Mouse (Mus musculus) hindbrain, embryonic 11.5 days (tissue): ENCODE measurements around the gene Sfxn5. TPM values are rescaled to one million over a fixed set of nuclear protein-coding genes. Genes with fewer than 3 reads are reported as not detected.

Source experiments
- ATAC-seq: fragments of 200-750 bp; cut with Nextera tagmentation; 2 replicates; pipeline ENCODE4 v1.8.0; 2017; ENCODE audit warnings: mild to moderate bottlenecking, moderate TSS enrichment, moderate library complexity; ENCODE audit not compliant: low FRiP score
- DNase-seq: peaks from one replicate; pipeline ENCODE4 v3.0.0-alpha.2; 2015; ENCODE audit warnings: low spot score
- H3K27ac ChIP-seq: fragments of 300-500 bp; sonication (generic); 2 replicates; pipeline ENCODE4 v1.5.1; 2014; ENCODE audit warnings: mild to moderate bottlenecking, low read depth, low read length
- H3K27me3 ChIP-seq: fragments of 300-500 bp; sonication (generic); 2 replicates; pipeline ENCODE4 v1.6.1; 2014; ENCODE audit warnings: mild to moderate bottlenecking, low read length, moderate library complexity, mixed read lengths; ENCODE audit not compliant: control insufficient read depth, insufficient read depth
- H3K36me3 ChIP-seq: fragments of 300-500 bp; sonication (generic); 2 replicates; pipeline ENCODE4 v1.6.1; 2014; ENCODE audit warnings: mild to moderate bottlenecking, low read length, moderate library complexity, mixed read lengths; ENCODE audit not compliant: control insufficient read depth, insufficient read depth
- H3K4me1 ChIP-seq: fragments of 300-500 bp; sonication (generic); replicated peaks from 2 replicates; pipeline ENCODE4 v1.6.1; 2014; ENCODE audit warnings: low read length, mixed read lengths; ENCODE audit not compliant: control insufficient read depth, insufficient read depth
- H3K4me2 ChIP-seq: fragments of 300-500 bp; sonication (generic); replicated peaks from 2 replicates; pipeline ENCODE4 v1.6.1; 2014; ENCODE audit warnings: mild to moderate bottlenecking, low read depth, low read length
- H3K4me3 ChIP-seq: fragments of 300-500 bp; sonication (generic); 2 replicates; pipeline ENCODE4 v1.5.1; 2014; ENCODE audit warnings: low read depth, low read length
- H3K9ac ChIP-seq: fragments of 300-500 bp; sonication (generic); 2 replicates; pipeline ENCODE4 v1.6.1; 2014; ENCODE audit warnings: low read depth, low read length
- H3K9me3 ChIP-seq: fragments of 300-500 bp; sonication (generic); 2 replicates; pipeline ENCODE4 v1.6.1; 2016; ENCODE audit warnings: low read length; ENCODE audit not compliant: control insufficient read depth
- WGBS: fragments of 180-500 bp; shearing (Covaris S2); extraction: QIAGEN DNeasy Blood & Tissue Kit; methylation state at CpG from one replicate; pipeline ENCODE4 v1.1.7; 2014; 5-methylcytosine and 5-hydroxymethylcytosine counted together
- polyA plus RNA-seq: library from polyadenylated mRNA; unstranded; fragments of >200 nt; fragmentation: Nextera tagmentation; extraction: Ambion mirVana; gene quantifications from 2 replicates; pipeline ENCODE4 v1.2.1, GENCODE M21; 2014

The Sfxn5 gene
- 5.1 and 6.2 TPM in 2 replicates for polyA plus RNA-seq

GRCm38 (mm10) chr6:85333000-85333669 lies at the start of gene Sfxn5:
TSS of gene Sfxn5 (minus strand) at chr6:85333422.
- under 1% methylated on average over 49 of the region's 49 CpGs for WGBS
- Histone ChIP-seq H3K36me3 (no peaks in the 10 kb centered on the region), H3K27me3 (0 out of 2 replicates have a peak, but pooled peaks cover 5% of the 10 kb centered on the region)

DNA sequence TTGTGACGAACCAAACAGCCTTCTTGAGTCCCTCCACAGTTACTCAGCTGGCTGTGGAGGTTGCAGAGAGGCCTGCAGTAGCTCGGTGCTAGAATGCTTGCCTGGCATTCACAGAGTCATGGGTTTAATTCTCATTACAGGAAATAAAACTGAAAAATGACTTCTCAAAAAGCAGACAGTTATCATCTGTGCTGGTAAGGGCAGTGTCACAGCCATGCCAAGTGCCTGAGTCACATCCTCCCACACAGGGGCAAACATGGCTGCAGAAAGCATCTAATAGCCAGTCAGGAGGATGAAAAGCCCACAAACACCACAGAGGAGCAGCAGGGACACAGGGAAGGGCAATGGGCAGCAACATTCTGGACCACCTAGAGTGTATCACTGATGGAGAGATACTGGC lies 49.6 kb upstream of the Sfxn5 start:
- no peaks in the 10 kb centered on the region for H3K9me3 ChIP-seq
- WGBS, result 85% methylated on average over 2 of the region's 2 CpGs
- DNase-seq (no peak), ATAC-seq (no peak)
- H3K27ac ChIP-seq, result no peak overlapping the region
- no peak overlapping the region for H3K9ac ChIP-seq
- H3K4me1 ChIP-seq, result no peaks in the 10 kb centered on the region
- H3K27me3 ChIP-seq, result no peaks in the 10 kb centered on the region
- no peaks in the 10 kb centered on the region for H3K36me3 ChIP-seq
- no peak overlapping the region for H3K4me3 ChIP-seq
- no peak overlapping the region for H3K4me2 ChIP-seq

More at GRCm38 (mm10) chr6:85333000-85333669, at the start of gene Sfxn5:
- Histone ChIP-seq H3K9ac (peak within 1 kb of the TSS; percentile 76), H3K4me3 (peak within 1 kb of the TSS; percentile 59), H3K4me2 (peak within 1 kb of the TSS; percentile 94), H3K27ac (peak within 1 kb of the TSS; percentile 87), H3K4me1 (no peaks in the 10 kb centered on the region), H3K9me3 (no peaks in the 10 kb centered on the region)
- peak; percentile 98 for ATAC-seq
- peak; percentile 95 for DNase-seq

DNA sequence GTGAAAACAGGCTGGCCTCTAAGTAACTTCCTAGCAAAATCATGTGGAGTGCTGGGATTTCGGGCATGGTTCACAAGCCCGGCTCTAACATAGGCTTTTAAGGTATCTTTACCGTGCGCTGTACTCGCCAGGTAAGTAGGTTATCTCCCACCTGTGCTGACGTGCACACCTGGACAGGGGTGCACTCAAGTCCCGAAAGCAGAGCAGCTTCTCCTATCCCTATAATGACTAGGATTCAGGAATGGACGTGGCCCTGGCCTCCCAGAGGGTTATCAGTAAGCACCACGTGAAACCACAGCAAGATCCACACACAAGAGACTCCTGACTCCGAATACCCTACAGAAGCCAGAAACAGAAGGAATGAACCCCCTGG lies 48.4 kb upstream of the Sfxn5 start:
- no peak for DNase-seq
- no peaks in the 10 kb centered on the region for H3K36me3 ChIP-seq
- H3K9ac ChIP-seq, result no peak overlapping the region
- H3K9me3 ChIP-seq, result no peaks in the 10 kb centered on the region
- no peak overlapping the region for H3K4me2 ChIP-seq
- H3K4me3 ChIP-seq, result no peak overlapping the region
- H3K4me1 ChIP-seq, result no peaks in the 10 kb centered on the region
- H3K27me3 ChIP-seq, result no peaks in the 10 kb centered on the region
- WGBS, result 82% methylated on average over 10 of the region's 10 CpGs
- ATAC-seq, result no peak
- no peak overlapping the region for H3K27ac ChIP-seq

GRCm38 (mm10) chr6:85380901-85381647 lies 47.9 kb upstream of the Sfxn5 start:
- ATAC-seq, result peak; percentile 65
- Histone ChIP-seq H3K36me3 (no peaks in the 10 kb centered on the region), H3K9me3 (no peaks in the 10 kb centered on the region), H3K9ac (0 out of 2 replicates have a peak overlapping the region, but pooled peaks have one; percentile 11), H3K4me3 (no peak overlapping the region), H3K27ac (no peak overlapping the region), H3K4me1 (no peaks in the 10 kb centered on the region), H3K27me3 (no peaks in the 10 kb centered on the region), H3K4me2 (peak overlapping the region; percentile 11; the same call in 1 of the 2 replicates)
- DNase-seq, result no peak
- 27% methylated on average over 17 of the region's 17 CpGs for WGBS

DNA sequence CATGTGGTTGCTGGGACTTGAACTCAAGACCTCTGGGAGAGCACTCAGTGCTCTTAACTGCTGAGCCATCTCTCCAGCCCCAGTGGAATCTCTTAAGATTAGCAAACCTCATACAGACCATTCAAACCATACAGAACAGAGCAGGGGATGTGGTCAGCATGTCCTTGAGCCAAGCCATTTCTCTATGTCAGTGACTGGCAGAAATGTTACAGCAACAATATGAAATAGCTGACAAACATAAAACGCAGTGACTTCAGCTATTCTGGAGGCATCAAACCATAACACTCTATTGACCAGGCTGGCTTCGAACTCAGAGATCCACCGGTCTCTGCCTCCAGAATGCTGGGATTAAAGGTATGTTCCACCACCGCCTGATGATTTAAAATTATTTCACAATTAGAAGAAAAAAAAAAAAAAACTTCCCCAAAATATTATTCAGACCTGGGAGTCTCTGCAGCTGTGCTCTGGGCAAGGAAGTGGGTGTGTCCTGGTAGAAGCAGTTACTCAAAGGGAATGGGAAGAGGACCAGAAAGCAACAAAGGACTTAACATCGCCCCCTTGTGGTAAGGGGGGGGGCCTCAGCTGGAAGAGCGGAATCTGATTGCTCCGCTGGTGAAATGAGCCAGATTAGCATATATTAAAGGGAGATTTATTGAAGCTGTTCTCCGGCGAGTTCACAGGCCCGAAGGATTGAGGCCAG lies 47.1 kb upstream of the Sfxn5 start:
- H3K4me2 ChIP-seq, result peak overlapping the region; percentile 11; the same call in 1 of the 2 replicates
- H3K36me3 ChIP-seq, result no peaks in the 10 kb centered on the region
- H3K9ac ChIP-seq, result no peak overlapping the region
- peak; percentile 76 for ATAC-seq
- 30% methylated on average over 10 of the region's 10 CpGs for WGBS
- H3K9me3 ChIP-seq, result no peaks in the 10 kb centered on the region
- no peak overlapping the region for H3K4me3 ChIP-seq
- H3K27ac ChIP-seq, result no peak overlapping the region
- peak; percentile 92 for DNase-seq
- H3K4me1 ChIP-seq, result no peaks in the 10 kb centered on the region
- H3K27me3 ChIP-seq, result no peaks in the 10 kb centered on the region

- no peak overlapping the region for H3K27ac ChIP-seq
- no peak overlapping the region for H3K9ac ChIP-seq
- H3K9me3 ChIP-seq, result no peaks in the 10 kb centered on the region
- H3K36me3 ChIP-seq, result no peaks in the 10 kb centered on the region
- H3K27me3 ChIP-seq, result peaks cover under 1% of the 10 kb centered on the region; the same call in 1 of the 2 replicates
- H3K4me2 ChIP-seq, result no peak overlapping the region
- H3K4me1 ChIP-seq, result peaks cover 3% of the 10 kb centered on the region; the same call in 1 of the 2 replicates
- WGBS, result 55% methylated on average over 8 of the region's 8 CpGs
- ATAC-seq (no peak), DNase-seq (no peak)
- H3K4me3 ChIP-seq, result no peak overlapping the region
Measured at GRCm38 (mm10) chr6:85378629-85379028, 45.4 kb upstream of the Sfxn5 start.

GRCm38 (mm10) chr6:85377876-85378275 lies 44.7 kb upstream of the Sfxn5 start:
- peaks cover 2% of the 10 kb centered on the region; the same call in 1 of the 2 replicates for H3K27me3 ChIP-seq
- H3K4me1 ChIP-seq, result peaks cover 3% of the 10 kb centered on the region; the same call in 1 of the 2 replicates
- DNase-seq, result no peak
- no peaks in the 10 kb centered on the region for H3K9me3 ChIP-seq
- H3K4me2 ChIP-seq, result no peak overlapping the region
- WGBS, result 60% methylated on average over 5 of the region's 5 CpGs
- no peak for ATAC-seq
- H3K27ac ChIP-seq, result no peak overlapping the region
- H3K4me3 ChIP-seq, result no peak overlapping the region
- H3K9ac ChIP-seq, result no peak overlapping the region
- H3K36me3 ChIP-seq, result no peaks in the 10 kb centered on the region

- H3K36me3 ChIP-seq, result no peaks in the 10 kb centered on the region
- no peak for ATAC-seq
- 63% methylated on average over 4 of the region's 4 CpGs for WGBS
- H3K4me3 ChIP-seq, result no peak overlapping the region
- no peak overlapping the region for H3K4me2 ChIP-seq
- H3K9me3 ChIP-seq, result no peaks in the 10 kb centered on the region
- DNase-seq, result no peak
- H3K9ac ChIP-seq, result no peak overlapping the region
- H3K27me3 ChIP-seq, result peaks cover 2% of the 10 kb centered on the region; the same call in 1 of the 2 replicates
- H3K4me1 ChIP-seq, result peaks cover 3% of the 10 kb centered on the region; the same call in 1 of the 2 replicates
- no peak overlapping the region for H3K27ac ChIP-seq
Measured at GRCm38 (mm10) chr6:85377066-85377734, 44.0 kb upstream of the Sfxn5 start.
